Mouse (Mus musculus): ENCODE results near the gene Hs2st1. TPM values are rescaled to one million over a fixed set of nuclear protein-coding genes. Genes with fewer than 3 reads are reported as not detected.

Gene Hs2st1
- total and polyA plus RNA-seq, 3 experiments, result 17.6 to 36.4 (median 29.7) TPM

- no peak for DNase-seq (ENCODE audit: extremely low read depth)
- no peaks in the 10 kb centered on the region for H3K9me3 ChIP-seq (replicated peaks; ENCODE audit: low read length)
- in situ Hi-C loops (cut with MboI; ENCODE audit: low pct_ligation_motif_present, low pct_unique_long_range_greater_than_20kb, low sequenced_read_pairs) (no loop called here), dilution Hi-C loops (cut with MboI; ENCODE audit: extremely low pct_ligation_motif_present, extremely low pct_unique_long_range_greater_than_20kb, low sequenced_read_pairs) (no loop called here)
- peaks cover 7 to 23% of the 10 kb centered on the region in 2 experiments for H3K4me1 ChIP-seq (ENCODE audit: control insufficient read depth in 1 of 2, insufficient read depth in 2 of 2)
- H3K27me3 ChIP-seq (replicated peaks), result no peaks in the 10 kb centered on the region
- no peaks in the 10 kb centered on the region for H3K79me2 ChIP-seq (replicated peaks; ENCODE audit: control insufficient read depth, extremely low read depth, insufficient read depth, poor library complexity, severe bottlenecking)
- H3K9ac ChIP-seq (ENCODE audit: insufficient read depth, low read depth), result no peak overlapping the region
- no peak overlapping the region for H3K27ac ChIP-seq (ENCODE audit: insufficient read depth, low read depth)
- no peak overlapping the region for H3K4me2 ChIP-seq (ENCODE audit: insufficient read depth, low read depth, poor library complexity, severe bottlenecking)
- TF ChIP-seq IRF4 (IDR thresholded peaks at IDR 0.05; ENCODE audit: low read depth, low read length), result no peak
- no peak for TF ChIP-seq KAT2A (IDR thresholded peaks at IDR 0.05; ENCODE audit: insufficient replicate concordance, low read length)
- no peak for TF ChIP-seq UBTF (IDR thresholded peaks at IDR 0.05; ENCODE audit: low read depth, low read length)
- peaks cover 10 to 64% of the 10 kb centered on the region in 2 experiments for H3K36me3 ChIP-seq (replicated peaks in 1 of 2; ENCODE audit: control insufficient read depth in 1 of 2, insufficient read depth in 1 of 2, low read length in 1 of 2)
- no peak overlapping the region for H3K4me3 ChIP-seq (replicated peaks in 1 of 3; ENCODE audit: low read depth in 2 of 3, low read length in 2 of 3, poor library complexity in 1 of 3)
Observed at GRCm38 (mm10) chr3:144435281-144435680, 134.7 kb downstream of the Hs2st1 start.

- Histone ChIP-seq H3K4me1 (ENCODE audit: control insufficient read depth in 1 of 2, insufficient read depth in 2 of 2) (peaks cover 7 to 20% of the 10 kb centered on the region in 2 experiments), H3K27me3 (replicated peaks) (no peaks in the 10 kb centered on the region), H3K4me2 (ENCODE audit: insufficient read depth, low read depth, poor library complexity, severe bottlenecking) (no peak overlapping the region), H3K9ac (ENCODE audit: insufficient read depth, low read depth) (no peak overlapping the region), H3K79me2 (replicated peaks; ENCODE audit: control insufficient read depth, extremely low read depth, insufficient read depth, poor library complexity, severe bottlenecking) (no peaks in the 10 kb centered on the region), H3K36me3 (replicated peaks in 1 of 2; ENCODE audit: control insufficient read depth in 1 of 2, insufficient read depth in 1 of 2, low read length in 1 of 2) (peaks cover 12 to 62% of the 10 kb centered on the region in 2 experiments), H3K27ac (ENCODE audit: insufficient read depth, low read depth) (no peak overlapping the region), H3K9me3 (replicated peaks; ENCODE audit: low read length) (no peaks in the 10 kb centered on the region), H3K4me3 (replicated peaks in 1 of 3; ENCODE audit: low read depth in 2 of 3, low read length in 2 of 3, poor library complexity in 1 of 3) (no peak overlapping the region)
- in situ Hi-C loops (cut with MboI; ENCODE audit: low pct_ligation_motif_present, low pct_unique_long_range_greater_than_20kb, low sequenced_read_pairs) (no loop called here), dilution Hi-C loops (cut with MboI; ENCODE audit: extremely low pct_ligation_motif_present, extremely low pct_unique_long_range_greater_than_20kb, low sequenced_read_pairs) (no loop called here)
- DNase-seq (ENCODE audit: extremely low read depth), result no peak
- no peak for TF ChIP-seq RCOR1 (conservative IDR thresholded peaks at IDR 0.05; ENCODE audit: low read depth, low read length)
- no peak for TF ChIP-seq ZMIZ1 (IDR thresholded peaks at IDR 0.05; ENCODE audit: low read depth, low read length)
- TF ChIP-seq MAZ (IDR thresholded peaks at IDR 0.05; ENCODE audit: low read depth, low read length), result no peak
- TF ChIP-seq NRF1 (IDR thresholded peaks at IDR 0.05; ENCODE audit: low read depth, low read length), result no peak
- no peak for TF ChIP-seq ELF1 (IDR thresholded peaks at IDR 0.05; ENCODE audit: low read depth, low read length)
- no peak for TF ChIP-seq GABPA (IDR thresholded peaks at IDR 0.05; ENCODE audit: insufficient replicate concordance, low read depth, low read length)
- no peak for TF ChIP-seq ZNF384 (IDR thresholded peaks at IDR 0.05; ENCODE audit: low read depth, low read length)
- TF ChIP-seq USF1 (IDR thresholded peaks at IDR 0.05; ENCODE audit: low read depth, low read length), result no peak
Observed at GRCm38 (mm10) chr3:144434276-144434675, 135.7 kb downstream of the Hs2st1 start.

GRCm38 (mm10) chr3:144433039-144433438 lies 136.9 kb downstream of the Hs2st1 start:
- peak; percentile 29 for DNase-seq (ENCODE audit: extremely low read depth)
- Histone ChIP-seq H3K36me3 (replicated peaks in 1 of 2; ENCODE audit: control insufficient read depth in 1 of 2, insufficient read depth in 1 of 2, low read length in 1 of 2) (peaks cover 9 to 52% of the 10 kb centered on the region in 2 experiments), H3K4me2 (ENCODE audit: insufficient read depth, low read depth, poor library complexity, severe bottlenecking) (no peak overlapping the region), H3K79me2 (replicated peaks; ENCODE audit: control insufficient read depth, extremely low read depth, insufficient read depth, poor library complexity, severe bottlenecking) (no peaks in the 10 kb centered on the region), H3K9ac (ENCODE audit: insufficient read depth, low read depth) (no peak overlapping the region), H3K9me3 (replicated peaks; ENCODE audit: low read length) (no peaks in the 10 kb centered on the region), H3K27me3 (replicated peaks) (no peaks in the 10 kb centered on the region), H3K4me1 (ENCODE audit: control insufficient read depth in 1 of 2, insufficient read depth in 2 of 2) (peaks cover 7 to 20% of the 10 kb centered on the region in 2 experiments), H3K27ac (ENCODE audit: insufficient read depth, low read depth) (no peak overlapping the region), H3K4me3 (replicated peaks in 1 of 3; ENCODE audit: low read depth in 2 of 3, low read length in 2 of 3, poor library complexity in 1 of 3) (peak overlapping the region in 1 of 3 experiments; percentile 37)
- in situ Hi-C loops (cut with MboI; ENCODE audit: low pct_ligation_motif_present, low pct_unique_long_range_greater_than_20kb, low sequenced_read_pairs), result no loop called here
- TF ChIP-seq MEF2A (IDR thresholded peaks at IDR 0.05; ENCODE audit: borderline replicate concordance, low read depth, low read length) (no peak), MAX (IDR thresholded peaks at IDR 0.05; ENCODE audit: low read length) (no peak), GABPA (IDR thresholded peaks at IDR 0.05; ENCODE audit: insufficient replicate concordance, low read depth, low read length) (no peak), CTCF (conservative IDR thresholded peaks at IDR 0.05 in 1 of 2, IDR thresholded peaks at IDR 0.05 in 1 of 2; ENCODE audit: low read depth in 2 of 2, low read length in 2 of 2) (no peak), BHLHE40 (IDR thresholded peaks at IDR 0.05; ENCODE audit: low read depth, low read length) (peak; percentile 53)
- dilution Hi-C loops (cut with MboI; ENCODE audit: extremely low pct_ligation_motif_present, extremely low pct_unique_long_range_greater_than_20kb, low sequenced_read_pairs), result no loop called here

Measured in CH12.LX (cell line).